Mouse (Mus musculus): ENCODE measurements around the gene Lrrc51. TPM values are rescaled to one million over a fixed set of nuclear protein-coding genes. Genes with fewer than 3 reads are reported as not detected.
A peak's percentile ranks its signal among the peaks of the same experiment; 100 is the strongest.
"Not testable (repeated sequence)": the region's sequence is repeated elsewhere in the genome, so short reads cannot be mapped to it uniquely, and the experiment has no call there.

Lrrc51 gene
- total RNA-seq, 2 experiments from 2014 or later: 5.2 to 6.5 TPM

- no peak for DNase-seq (ENCODE audit: low spot score in 2 of 2)
These were observed 4.7 kb upstream of the Lrrc51 start for GRCm38 (mm10) chr7:101938348-101938747.

GRCm38 (mm10) chr7:101937569-101937968, 3.9 kb upstream of the Lrrc51 start:
- peak; percentile 23 to 40 for DNase-seq (ENCODE audit: low spot score in 2 of 2)

GRCm38 (mm10) chr7:101936996-101937395, 3.3 kb upstream of the Lrrc51 start:
- no peak for DNase-seq (ENCODE audit: low spot score in 2 of 2)

GRCm38 (mm10) chr7:101935957-101936356, 2.3 kb upstream of the Lrrc51 start:
- DNase-seq (ENCODE audit: low spot score in 2 of 2): no peak

- DNase-seq (ENCODE audit: low spot score in 2 of 2): no peak
These were observed 395 bp downstream of the Lrrc51 start for GRCm38 (mm10) chr7:101933300-101933699.

GRCm38 (mm10) chr7:101932551-101932950, 1.1 kb downstream of the Lrrc51 start:
- DNase-seq (ENCODE audit: low spot score in 2 of 2): no peak

GRCm38 (mm10) chr7:101928093-101928492, 5.6 kb downstream of the Lrrc51 start:
- DNase-seq (ENCODE audit: low spot score in 2 of 2): no peak

- DNase-seq (ENCODE audit: low spot score in 2 of 2): not testable (repeated sequence)
These were observed 7.8 kb downstream of the Lrrc51 start for GRCm38 (mm10) chr7:101925892-101926291.

GRCm38 (mm10) chr7:101918071-101918470, 15.6 kb downstream of the Lrrc51 start:
- DNase-seq (ENCODE audit: low spot score in 2 of 2): peak; percentile 64 to 73

- no peak for DNase-seq (ENCODE audit: low spot score in 2 of 2)
These were observed 21.7 kb downstream of the Lrrc51 start for GRCm38 (mm10) chr7:101911982-101912381.

- DNase-seq (ENCODE audit: low spot score in 2 of 2): no peak
These were observed 23.6 kb downstream of the Lrrc51 start for GRCm38 (mm10) chr7:101910138-101910537.

- DNase-seq (ENCODE audit: low spot score in 2 of 2): no peak
These were observed 25.3 kb downstream of the Lrrc51 start for GRCm38 (mm10) chr7:101908367-101908766.

- DNase-seq (ENCODE audit: low spot score in 2 of 2): no peak
These were observed 27.0 kb downstream of the Lrrc51 start for GRCm38 (mm10) chr7:101906696-101907095.

- no peak for DNase-seq (ENCODE audit: low spot score in 2 of 2)
These were observed 27.4 kb downstream of the Lrrc51 start, which contains the start of gene Tomt for GRCm38 (mm10) chr7:101906287-101906681. Gene Tomt, minus strand, starts transcription at chr7:101906359.

GRCm38 (mm10) chr7:101905561-101906286, 28.0 kb downstream of the Lrrc51 start, which contains the start of gene Lamtor1:
Gene Lamtor1, plus strand, starts transcription at chr7:101905904.
- peak; percentile 99 for DNase-seq (ENCODE audit: low spot score in 2 of 2)

GRCm38 (mm10) chr7:101902846-101903245, 30.8 kb downstream of the Lrrc51 start:
- DNase-seq (ENCODE audit: low spot score in 2 of 2): no peak

- DNase-seq (ENCODE audit: low spot score in 2 of 2): no peak
These were observed 31.7 kb downstream of the Lrrc51 start for GRCm38 (mm10) chr7:101901969-101902368.

- DNase-seq (ENCODE audit: low spot score in 2 of 2): no peak
These were observed 33.2 kb downstream of the Lrrc51 start for GRCm38 (mm10) chr7:101900331-101901097.

GRCm38 (mm10) chr7:101896104-101897066, 37.3 kb downstream of the Lrrc51 start:
- peak; percentile 91 to 94 for DNase-seq (ENCODE audit: low spot score in 2 of 2)

- DNase-seq (ENCODE audit: low spot score in 2 of 2): no peak
These were observed 38.0 kb downstream of the Lrrc51 start for GRCm38 (mm10) chr7:101895695-101896094.

GRCm38 (mm10) chr7:101888460-101888859, 45.2 kb downstream of the Lrrc51 start:
- DNase-seq (ENCODE audit: low spot score in 2 of 2): no peak
